Mouse (Mus musculus) bone marrow, adult 2 months (tissue): ENCODE results near the gene Ldah.

ENCODE experiments used
- CTCF ChIP-seq: fragments of 200-500 bp; IDR thresholded peaks from 2 replicates; pipeline ENCODE4 v1.5.1; 2011; ENCODE audit warnings: low read length, control low read depth; ENCODE audit not compliant: control insufficient read depth, insufficient read depth
- POLR2A ChIP-seq: fragments of 200-500 bp; IDR thresholded peaks from 2 replicates; pipeline ENCODE4 v1.6.1; 2011; ENCODE audit warnings: low read depth, mild to moderate bottlenecking, control low read depth, low read length, borderline replicate concordance; ENCODE audit not compliant: control insufficient read depth

DNA sequence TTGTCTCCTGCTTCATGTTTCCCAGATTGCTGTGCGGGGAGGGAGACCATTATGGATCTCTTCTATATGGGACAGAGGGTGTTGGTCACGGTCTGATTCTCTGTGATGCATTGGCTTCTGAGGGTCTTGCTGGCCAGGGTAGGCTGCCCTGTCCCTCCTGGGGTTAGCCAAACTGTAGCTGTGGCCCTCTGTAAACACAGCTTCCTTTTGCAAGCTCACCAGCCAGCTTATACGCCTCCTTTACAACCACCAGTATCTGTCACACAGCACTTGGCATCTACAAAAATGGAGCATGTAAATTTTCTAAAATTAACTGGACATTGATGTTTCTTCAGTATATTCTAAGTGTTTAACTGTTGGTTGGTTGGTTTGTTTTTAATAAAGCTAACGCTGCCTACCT is 67.5 kb downstream of the Ldah start:
- TF ChIP-seq POLR2A (no peak), CTCF (no peak)
